Mouse (Mus musculus) embryonic facial prominence, embryonic 14.5 days (tissue): ENCODE data around the gene A130010J15Rik. TPM values are rescaled to one million over a fixed set of nuclear protein-coding genes. Genes with fewer than 3 reads are reported as not detected.

Source experiments
- ATAC-seq: fragments of 200-750 bp; cut with Nextera tagmentation; 2 replicates; pipeline ENCODE4 v1.8.0; 2017; ENCODE audit warnings: low read depth, moderate number of reproducible peaks, moderate TSS enrichment
- DNase-seq: peaks from one replicate; pipeline ENCODE4 v3.0.0-alpha.2; 2015; ENCODE audit warnings: low spot score
- H3K27ac ChIP-seq: fragments of 300-500 bp; sonication (generic); replicated peaks from 2 replicates; pipeline ENCODE4 v1.5.1; 2014; ENCODE audit warnings: low read depth, mild to moderate bottlenecking, low read length, moderate library complexity
- H3K27me3 ChIP-seq: fragments of 300-500 bp; sonication (generic); replicated peaks from 2 replicates; pipeline ENCODE4 v1.6.1; 2014; ENCODE audit warnings: low read length; ENCODE audit not compliant: control insufficient read depth, insufficient read depth
- H3K36me3 ChIP-seq: fragments of 300-500 bp; sonication (generic); 2 replicates; pipeline ENCODE4 v1.6.1; 2014; ENCODE audit warnings: low read length, mixed read lengths; ENCODE audit not compliant: control insufficient read depth, insufficient read depth
- H3K4me1 ChIP-seq: fragments of 300-500 bp; sonication (generic); 2 replicates; pipeline ENCODE4 v1.6.1; 2014; ENCODE audit warnings: antibody characterized with exemption, low read length; ENCODE audit not compliant: control insufficient read depth, insufficient read depth
- H3K4me2 ChIP-seq: fragments of 300-500 bp; sonication (generic); 2 replicates; pipeline ENCODE4 v1.6.1; 2014; ENCODE audit warnings: low read depth, mild to moderate bottlenecking, low read length, moderate library complexity, mixed read lengths
- H3K4me3 ChIP-seq: fragments of 300-500 bp; sonication (generic); 2 replicates; pipeline ENCODE4 v1.5.1; 2014; ENCODE audit warnings: low read depth, mild to moderate bottlenecking, low read length
- H3K9ac ChIP-seq: fragments of 300-500 bp; sonication (generic); 2 replicates; pipeline ENCODE4 v1.6.1; 2014; ENCODE audit warnings: low read depth, mild to moderate bottlenecking, low read length, moderate library complexity, mixed read lengths
- H3K9me3 ChIP-seq: fragments of 300-500 bp; sonication (generic); 2 replicates; pipeline ENCODE4 v1.6.1; 2016; ENCODE audit warnings: low read length; ENCODE audit not compliant: control insufficient read depth
- WGBS: fragments of 180-500 bp; shearing (Covaris S2); extraction: QIAGEN DNeasy Blood & Tissue Kit; methylation state at CpG from one replicate; pipeline ENCODE4 v1.1.7; 2014; 5-methylcytosine and 5-hydroxymethylcytosine counted together
- polyA plus RNA-seq: library from polyadenylated mRNA; unstranded; fragments of >200 nt; fragmentation: Nextera tagmentation; extraction: Ambion mirVana; gene quantifications from 2 replicates; pipeline ENCODE4 v1.2.1, GENCODE M21; 2014

The A130010J15Rik gene
- polyA plus RNA-seq, 1 experiment from 2014 or later: 12.3 TPM

DNA sequence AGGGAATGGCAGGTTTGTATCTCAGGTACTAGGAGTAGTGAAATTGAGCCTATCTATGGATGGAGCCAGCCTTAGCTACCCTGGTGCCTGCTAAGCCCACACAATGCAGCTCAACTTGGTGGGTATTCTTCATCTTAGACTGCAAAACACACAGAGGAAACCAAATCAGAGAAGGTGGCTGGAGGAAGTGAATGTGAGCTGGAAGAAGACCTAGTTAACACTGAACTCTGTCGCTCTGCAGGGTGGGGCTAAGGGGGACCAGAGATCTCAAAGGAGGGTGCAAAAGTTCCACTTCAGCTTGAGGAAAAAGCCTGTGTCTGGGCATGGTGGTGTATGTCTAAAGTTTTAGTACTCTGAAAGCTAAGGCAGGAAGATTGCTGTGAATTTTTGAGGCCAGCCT lies 8.2 kb upstream of the A130010J15Rik start:
- no peaks in the 10 kb centered on the region; the same call in none of the 2 replicates for H3K27me3 ChIP-seq
- DNase-seq (no peak), ATAC-seq (no peak)
- H3K9ac ChIP-seq: no peak overlapping the region
- 58% methylated on average over 1 of the region's 1 CpGs for WGBS
- no peak overlapping the region for H3K27ac ChIP-seq
- no peaks in the 10 kb centered on the region for H3K36me3 ChIP-seq
- H3K4me1 ChIP-seq: peaks cover 25% of the 10 kb centered on the region
- H3K4me3 ChIP-seq: no peak overlapping the region
- H3K4me2 ChIP-seq: no peak overlapping the region
- H3K9me3 ChIP-seq: no peaks in the 10 kb centered on the region

GRCm38 (mm10) chr1:193160317-193161032 lies 7.4 kb upstream of the A130010J15Rik start:
- Histone ChIP-seq H3K4me1 (peaks cover 24% of the 10 kb centered on the region), H3K36me3 (no peaks in the 10 kb centered on the region), H3K4me2 (peak overlapping the region; percentile 48), H3K9me3 (no peaks in the 10 kb centered on the region), H3K9ac (0 out of 2 replicates have a peak overlapping the region, but pooled peaks have one; percentile 42), H3K4me3 (peak overlapping the region; percentile 16; the same call in 1 of the 2 replicates), H3K27ac (no peak overlapping the region), H3K27me3 (no peaks in the 10 kb centered on the region)
- ATAC-seq (no peak), DNase-seq (peak; percentile 57)
- WGBS: 16% methylated on average over 18 of the region's 18 CpGs

- no peak for ATAC-seq
- Histone ChIP-seq H3K4me2 (no peak overlapping the region), H3K9me3 (no peaks in the 10 kb centered on the region), H3K4me3 (no peak overlapping the region), H3K27me3 (no peaks in the 10 kb centered on the region), H3K9ac (no peak overlapping the region), H3K36me3 (no peaks in the 10 kb centered on the region; the same call in 1 of the 2 replicates), H3K4me1 (peaks cover 9% of the 10 kb centered on the region), H3K27ac (no peak overlapping the region)
- DNase-seq: no peak
- WGBS: 72% methylated on average over 7 of the region's 7 CpGs
Measured at GRCm38 (mm10) chr1:193169228-193169627, 1.4 kb downstream of the A130010J15Rik start.

GRCm38 (mm10) chr1:193169856-193170255 lies 2.0 kb downstream of the A130010J15Rik start:
- WGBS: 68% methylated on average over 2 of the region's 2 CpGs
- DNase-seq (peak; percentile 87), ATAC-seq (no peak)
- Histone ChIP-seq H3K27ac (no peak overlapping the region), H3K9me3 (no peaks in the 10 kb centered on the region), H3K4me3 (no peak overlapping the region), H3K36me3 (no peaks in the 10 kb centered on the region; the same call in 1 of the 2 replicates), H3K9ac (no peak overlapping the region), H3K27me3 (no peaks in the 10 kb centered on the region), H3K4me2 (no peak overlapping the region), H3K4me1 (peaks cover 15% of the 10 kb centered on the region)

GRCm38 (mm10) chr1:193172991-193173809 lies 5.4 kb downstream of the A130010J15Rik start:
- WGBS: under 1% methylated on average over 48 of the region's 48 CpGs
- Histone ChIP-seq H3K9me3 (no peaks in the 10 kb centered on the region), H3K4me3 (peak overlapping the region; percentile 61), H3K36me3 (no peaks in the 10 kb centered on the region; the same call in 1 of the 2 replicates), H3K27ac (peak overlapping the region; percentile 83), H3K4me2 (peak overlapping the region; percentile 70), H3K9ac (peak overlapping the region; percentile 77), H3K4me1 (peaks cover 20% of the 10 kb centered on the region), H3K27me3 (no peaks in the 10 kb centered on the region)
- peak; percentile 98 for ATAC-seq
- peak; percentile 99 for DNase-seq

GRCm38 (mm10) chr1:193173810-193174129 lies 5.9 kb downstream of the A130010J15Rik start:
- H3K4me3 ChIP-seq: peak overlapping the region; percentile 61
- peak overlapping the region; percentile 77 for H3K9ac ChIP-seq
- DNase-seq (no peak), ATAC-seq (no peak)
- H3K36me3 ChIP-seq: no peaks in the 10 kb centered on the region; the same call in 1 of the 2 replicates
- peak overlapping the region; percentile 83 for H3K27ac ChIP-seq
- 21% methylated on average over 9 of the region's 9 CpGs for WGBS
- H3K27me3 ChIP-seq: no peaks in the 10 kb centered on the region
- H3K4me2 ChIP-seq: peak overlapping the region; percentile 70
- peaks cover 20% of the 10 kb centered on the region for H3K4me1 ChIP-seq
- no peaks in the 10 kb centered on the region for H3K9me3 ChIP-seq

GRCm38 (mm10) chr1:193174143-193174733 lies 6.4 kb downstream of the A130010J15Rik start:
- peak overlapping the region; percentile 61 for H3K4me3 ChIP-seq
- peak overlapping the region; percentile 83; the same call in 1 of the 2 replicates for H3K27ac ChIP-seq

DNA sequence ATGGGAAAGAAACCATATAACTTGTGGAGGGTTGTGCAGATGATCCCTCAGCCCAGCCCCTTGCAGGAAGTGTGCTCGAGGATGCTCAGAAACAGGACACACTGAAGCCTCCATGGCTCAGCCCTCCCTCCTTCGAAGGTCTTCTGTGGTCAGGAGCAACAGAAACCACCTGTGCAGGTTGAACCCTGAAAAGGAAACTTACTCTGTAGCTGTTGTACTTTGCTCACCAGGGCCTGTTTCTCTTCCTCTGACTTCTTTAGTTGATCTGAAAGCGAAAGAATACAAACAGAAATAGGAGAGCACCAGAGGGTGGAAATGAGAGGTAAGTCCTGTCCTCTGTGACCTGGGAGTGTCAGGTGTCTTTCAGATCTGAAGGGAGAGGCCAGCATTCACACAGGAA lies 13.3 kb downstream of the A130010J15Rik start:
- DNase-seq: no peak
- no peaks in the 10 kb centered on the region for H3K4me1 ChIP-seq
- no peak overlapping the region for H3K9ac ChIP-seq
- no peak overlapping the region for H3K4me2 ChIP-seq
- no peaks in the 10 kb centered on the region for H3K27me3 ChIP-seq
- H3K36me3 ChIP-seq: no peaks in the 10 kb centered on the region
- no peak for ATAC-seq
- no peak overlapping the region for H3K27ac ChIP-seq
- H3K4me3 ChIP-seq: no peak overlapping the region
- H3K9me3 ChIP-seq: no peaks in the 10 kb centered on the region
- 76% methylated on average over 3 of the region's 3 CpGs for WGBS

More at GRCm38 (mm10) chr1:193174143-193174733, 6.4 kb downstream of the A130010J15Rik start:
- no peaks in the 10 kb centered on the region for H3K27me3 ChIP-seq
- no peaks in the 10 kb centered on the region for H3K9me3 ChIP-seq
- H3K4me2 ChIP-seq: peak overlapping the region; percentile 70
- DNase-seq: no peak
- no peak for ATAC-seq
- H3K4me1 ChIP-seq: peaks cover 20% of the 10 kb centered on the region
- peak overlapping the region; percentile 77 for H3K9ac ChIP-seq
- 88% methylated on average over 13 of the region's 13 CpGs for WGBS
- no peaks in the 10 kb centered on the region for H3K36me3 ChIP-seq
